Mouse (Mus musculus) spleen, adult 2 months (tissue): Measurements from ENCODE around the gene Ppp1r1c.

Source experiments
- CTCF ChIP-seq: fragments of 200-500 bp; IDR thresholded peaks from 2 replicates; pipeline ENCODE4 v1.5.1; 2011; ENCODE audit warnings: mild to moderate bottlenecking, inconsistent platforms; ENCODE audit not compliant: insufficient read depth, insufficient read length, insufficient replicate concordance; ENCODE audit errors: extremely low read depth
- POLR2A ChIP-seq: fragments of 200-500 bp; IDR thresholded peaks from 2 replicates; pipeline ENCODE4 v1.6.1; 2011; ENCODE audit warnings: low read depth, low read length, inconsistent platforms

- TF ChIP-seq POLR2A (no peak), CTCF (no peak)
Observed at GRCm38 (mm10) chr2:79664532-79665286, 42.9 kb upstream of the Ppp1r1c start.
